ENCODE assay signal across 9 mouse cellular contexts in the genomic region with DNA sequence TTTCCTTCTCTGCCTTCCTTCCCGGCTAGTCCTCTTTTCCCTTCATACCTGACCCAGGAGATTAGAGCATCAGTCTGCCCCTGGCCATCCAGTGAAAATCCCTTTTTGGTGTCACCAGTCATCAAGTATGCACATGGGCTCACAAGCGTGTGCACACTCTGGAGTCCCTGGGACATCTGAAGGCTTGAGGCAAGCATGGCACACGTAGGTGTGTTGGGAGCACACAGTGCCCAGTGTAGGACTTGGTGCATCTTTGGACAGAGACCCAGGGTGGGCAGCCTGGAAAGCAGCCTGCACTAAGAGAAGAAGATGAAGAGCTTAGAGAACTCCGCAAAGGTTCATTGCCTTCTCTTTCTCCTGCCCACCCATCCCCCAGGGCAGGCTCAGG. TPM values are rescaled to one million over a fixed set of nuclear protein-coding genes. Genes with fewer than 3 reads are reported as not detected.
A peak's percentile ranks its signal among the peaks of the same experiment; 100 is the strongest.
DNase-seq lines count a peak whose midpoint lies in the region; ATAC-seq and TF ChIP-seq lines count a peak whose summit lies in the region.
"Had no signal": no experiment of that assay in that cellular context is flagged by ENCODE, and none has a peak within 500 bp of the region (broad histone marks: within the 10 kb centered on the region; RNA-seq: fewer than 3 reads in every experiment).

No protein-coding gene starts in this region.

- H3K27me3 ChIP-seq in midbrain, embryonic 12.5 days, result peaks cover 19% of the 10 kb centered on the region; the same call in 1 of the 2 replicates
- peaks cover 5% of the 10 kb centered on the region; the same call in 1 of the 2 replicates for H3K27me3 ChIP-seq in midbrain, embryonic 16.5 days (ENCODE audit: control insufficient read depth, insufficient read depth, low read depth, low read length)
- no peaks in the 10 kb centered on the region for H3K27me3 ChIP-seq in intestine, embryonic 16.5 days (replicated peaks; ENCODE audit: control insufficient read depth, insufficient read depth, low read length)
- no peaks in the 10 kb centered on the region for H3K27me3 ChIP-seq in stomach, postnatal 0 days (ENCODE audit: control insufficient read depth, insufficient read depth, low read length)

- H3K4me2 ChIP-seq in midbrain, embryonic 12.5 days (replicated peaks), result peak overlapping the region; percentile 16
- no peak overlapping the region for H3K4me2 ChIP-seq in midbrain, embryonic 16.5 days (ENCODE audit: low read length)
- H3K4me2 ChIP-seq in intestine, embryonic 16.5 days (ENCODE audit: low read depth, low read length), result peak overlapping the region; percentile 87
- peak overlapping the region; percentile 84; the same call in 1 of the 2 replicates for H3K4me2 ChIP-seq in stomach, postnatal 0 days (replicated peaks; ENCODE audit: low read depth)

- H3K27ac ChIP-seq in midbrain, embryonic 12.5 days (replicated peaks), result no peak overlapping the region
- H3K27ac ChIP-seq in midbrain, embryonic 16.5 days (ENCODE audit: low read length), result no peak overlapping the region
- peak overlapping the region; percentile 54 for H3K27ac ChIP-seq in intestine, embryonic 16.5 days (ENCODE audit: low read length)
- peak overlapping the region; percentile 85 for H3K27ac ChIP-seq in stomach, postnatal 0 days (replicated peaks)

- H3K4me1 ChIP-seq in midbrain, embryonic 12.5 days, result peaks cover 32% of the 10 kb centered on the region
- peaks cover 18% of the 10 kb centered on the region; the same call in 1 of the 2 replicates for H3K4me1 ChIP-seq in midbrain, embryonic 16.5 days (ENCODE audit: control insufficient read depth, insufficient read depth, low read length)
- peaks cover 20% of the 10 kb centered on the region for H3K4me1 ChIP-seq in intestine, embryonic 16.5 days (ENCODE audit: control insufficient read depth, insufficient read depth, low read length)
- no peaks in the 10 kb centered on the region for H3K4me1 ChIP-seq in stomach, postnatal 0 days (replicated peaks; ENCODE audit: control insufficient read depth, insufficient read depth)

- intact Hi-C loops in heart, postnatal 25 days (cut with DNase I), result no loop called here

- WGBS in midbrain, embryonic 12.5 days, result 15% methylated on average over 4 of the region's 4 CpGs
- 33% methylated on average over 3 of the region's 4 CpGs for WGBS in midbrain, embryonic 16.5 days
- WGBS in intestine, embryonic 16.5 days, result 49% methylated on average over 4 of the region's 4 CpGs
- 50% methylated on average over 4 of the region's 4 CpGs for WGBS in stomach, postnatal 0 days

- H3K36me3 ChIP-seq in midbrain, embryonic 12.5 days, result no peaks in the 10 kb centered on the region
- no peaks in the 10 kb centered on the region for H3K36me3 ChIP-seq in midbrain, embryonic 16.5 days (ENCODE audit: control insufficient read depth, insufficient read depth, low read length)
- no peaks in the 10 kb centered on the region for H3K36me3 ChIP-seq in intestine, embryonic 16.5 days (ENCODE audit: control insufficient read depth, insufficient read depth, low read length)
- no peaks in the 10 kb centered on the region for H3K36me3 ChIP-seq in stomach, postnatal 0 days (ENCODE audit: control insufficient read depth, insufficient read depth, low read length)

- peak; percentile 41 for ATAC-seq in midbrain, embryonic 12.5 days (ENCODE audit: low FRiP score, low read depth)
- no peak for ATAC-seq in midbrain, embryonic 16.5 days
- ATAC-seq in intestine, embryonic 16.5 days, result peak; percentile 26; the same call in 1 of the 2 replicates
- 0 out of 2 replicates have a peak, but pooled peaks have one; percentile 16 for ATAC-seq in stomach, postnatal 0 days (ENCODE audit: low FRiP score, low TSS enrichment)
- ATAC-seq: lung, postnatal 0 days had no signal

- no peak overlapping the region for H3K4me3 ChIP-seq in midbrain, embryonic 12.5 days
- H3K4me3 ChIP-seq in midbrain, embryonic 16.5 days (ENCODE audit: low read depth, low read length), result no peak overlapping the region
- no peak overlapping the region for H3K4me3 ChIP-seq in intestine, embryonic 16.5 days (ENCODE audit: low read length)
- no peak overlapping the region for H3K4me3 ChIP-seq in stomach, postnatal 0 days (ENCODE audit: low read depth, low read length)

- no peak overlapping the region for H3K9ac ChIP-seq in midbrain, embryonic 12.5 days (replicated peaks)
- H3K9ac ChIP-seq in midbrain, embryonic 16.5 days (ENCODE audit: low read depth, low read length), result no peak overlapping the region
- 0 out of 2 replicates have a peak overlapping the region, but pooled peaks have one; percentile 8 for H3K9ac ChIP-seq in intestine, embryonic 16.5 days (ENCODE audit: low read depth, low read length)
- H3K9ac ChIP-seq in stomach, postnatal 0 days (ENCODE audit: low read length), result no peak overlapping the region

- TF ChIP-seq CTCF in stomach, postnatal 0 days (IDR thresholded peaks at IDR 0.05; ENCODE audit: low read depth), result no peak

- H3K9me3 ChIP-seq in midbrain, embryonic 12.5 days, result no peaks in the 10 kb centered on the region
- no peaks in the 10 kb centered on the region for H3K9me3 ChIP-seq in midbrain, embryonic 16.5 days (replicated peaks; ENCODE audit: control insufficient read depth, low read length, poor library complexity, severe bottlenecking)
- H3K9me3 ChIP-seq in intestine, embryonic 16.5 days (ENCODE audit: control insufficient read depth, low read length), result no peaks in the 10 kb centered on the region
- no peaks in the 10 kb centered on the region for H3K9me3 ChIP-seq in stomach, postnatal 0 days (ENCODE audit: control insufficient read depth, low read length)

- TF ChIP-seq EP300 in stomach, postnatal 0 days (optimal IDR thresholded peaks at IDR 0.05), result no peak

- DNase-seq in heart, adult 11 months, result peak; percentile 83
- DNase-seq in heart, postnatal 25 days (ENCODE audit: low spot score), result no peak
- no peak for DNase-seq in stomach, postnatal 0 days (ENCODE audit: low spot score)
- no peak for DNase-seq in layer of hippocampus, adult 9-10 months (ENCODE audit: low spot score)
- DNase-seq in adrenal gland, adult 18-20 months (ENCODE audit: low spot score in 2 of 2), result no peak

RNA-seq across cellular contexts. Expression of a gene that starts 1.5 kb away (rescaled TPM):
- total RNA-seq in heart, postnatal 25 days (2021), result 100 to 1,000 TPM; 111 to 119 TPM
- 3.8 and 4.0 TPM in 2 replicates for polyA plus RNA-seq in midbrain, embryonic 12.5 days (2016; fragmentation: Nextera tagmentation; extraction: Ambion mirVana)
- 1.8 and 2.3 TPM in 2 replicates for polyA plus RNA-seq in midbrain, embryonic 16.5 days (2015; fragmentation: Nextera tagmentation; extraction: Ambion mirVana)
- polyA plus RNA-seq in intestine, embryonic 16.5 days (2015; fragmentation: Nextera tagmentation; extraction: Ambion mirVana), result 5.7 and 6.1 TPM in 2 replicates
- polyA plus RNA-seq in stomach, postnatal 0 days (2015; fragmentation: Nextera tagmentation; extraction: Ambion mirVana), result 3.1 and 4.4 TPM in 2 replicates
- 10 to 100 TPM; 42.0 to 53.0 TPM for total RNA-seq in adrenal gland, adult 18-20 months (2021)

Comparison
In these comparisons a context has a peak if more than half of its experiments do, and no peak if none do; other contexts are left out.
1. H3K27ac ChIP-seq: peak in intestine, embryonic 16.5 days (single experiment) and stomach, postnatal 0 days (single experiment); none in midbrain, embryonic 12.5 days (single experiment) and midbrain, embryonic 16.5 days (single experiment).